Mouse (Mus musculus) ES-E14 (cell line): Measurements from ENCODE around the gene St6galnac3.

ENCODE experiments used
- CHD2 ChIP-seq: IDR thresholded peaks from 2 replicates; pipeline ENCODE4 v1.6.1; 2014; ENCODE audit warnings: mild to moderate bottlenecking, low read depth, low read length, inconsistent platforms
- HCFC1 ChIP-seq: IDR thresholded peaks from 2 replicates; pipeline ENCODE4 v1.6.1; 2012; ENCODE audit warnings: low read length, inconsistent platforms, borderline replicate concordance; ENCODE audit not compliant: insufficient read depth

GRCm38 (mm10) chr3:153334152-153334825 is 390.7 kb downstream of the St6galnac3 start:
- TF ChIP-seq HCFC1, result no peak
- TF ChIP-seq CHD2, result no peak
